Comparison of ENCODE assay signal across 8 mouse cellular contexts in the genomic region with DNA sequence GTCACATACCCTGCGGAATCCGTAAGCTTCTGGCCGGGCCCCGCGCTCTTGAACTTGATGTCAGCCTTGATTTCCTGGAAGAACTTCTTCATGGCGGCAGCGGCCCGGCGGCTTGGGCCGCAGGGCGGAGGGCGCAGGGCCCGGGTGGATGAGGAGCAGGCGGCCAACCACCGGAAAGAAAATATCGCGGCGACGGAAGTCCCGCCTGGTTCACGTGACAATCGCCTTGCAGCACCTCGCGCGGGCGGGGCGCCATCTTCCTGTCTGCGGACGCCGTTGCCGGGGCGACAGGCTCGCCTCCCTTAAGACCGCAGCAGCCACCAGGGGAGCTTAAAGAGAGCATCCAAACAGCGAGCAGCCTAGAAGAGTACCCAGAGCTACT. TPM values are rescaled to one million over a fixed set of nuclear protein-coding genes. Genes with fewer than 3 reads are reported as not detected.
A peak's percentile ranks its signal among the peaks of the same experiment; 100 is the strongest.
DNase-seq lines count a peak whose midpoint lies in the region; ATAC-seq and TF ChIP-seq lines count a peak whose summit lies in the region.

A gene (minus strand): TSS at position 202 of the 382 bp plus-strand sequence.

- H3K36me3 ChIP-seq in G1E (replicated peaks) = peaks cover 40% of the 10 kb centered on the region
- peaks cover 33% of the 10 kb centered on the region for H3K36me3 ChIP-seq in forebrain, postnatal 0 days (ENCODE audit: insufficient read depth)
- peaks cover 32% of the 10 kb centered on the region for H3K36me3 ChIP-seq in lung, embryonic 15.5 days

- no peak for TF ChIP-seq CTCF in G1E (IDR thresholded peaks at IDR 0.05; ENCODE audit: low read depth, low read length)
- peak; percentile 76 for TF ChIP-seq CTCF in forebrain, postnatal 0 days (IDR thresholded peaks at IDR 0.05; ENCODE audit: low read depth)

- DNase-seq in G1E (ENCODE audit: low spot score) = peak; percentile 88
- peak; percentile 98 for DNase-seq in cerebellum, adult 18-20 months
- peak; percentile 98 for DNase-seq in forebrain, postnatal 0 days
- DNase-seq in heart, postnatal 4 days = peak; percentile 99
- DNase-seq in layer of hippocampus, adult 8-10 months (ENCODE audit: low spot score in 2 of 2) = peak; percentile 96 to 97
- DNase-seq in ovary, adult 18-20 months (ENCODE audit: low spot score) = peak; percentile 95
- peak; percentile 97 for DNase-seq in thymus, postnatal 0 days (ENCODE audit: low spot score)

- peak within 1 kb of the TSS; percentile 90 for H3K9ac ChIP-seq in forebrain, postnatal 0 days
- peak within 1 kb of the TSS; percentile 70 for H3K9ac ChIP-seq in lung, embryonic 15.5 days

- H3K9me3 ChIP-seq in G1E (replicated peaks) = no peaks in the 10 kb centered on the region
- H3K9me3 ChIP-seq in forebrain, postnatal 0 days (ENCODE audit: low read length) = no peaks in the 10 kb centered on the region
- no peaks in the 10 kb centered on the region for H3K9me3 ChIP-seq in lung, embryonic 15.5 days

- no peaks in the 10 kb centered on the region for H3K27me3 ChIP-seq in G1E (ENCODE audit: insufficient read depth, low read length)
- H3K27me3 ChIP-seq in forebrain, postnatal 0 days (ENCODE audit: insufficient read depth, low read length) = no peaks in the 10 kb centered on the region
- H3K27me3 ChIP-seq in lung, embryonic 15.5 days = no peaks in the 10 kb centered on the region

- H3K4me1 ChIP-seq in G1E (ENCODE audit: insufficient read depth, low read depth, low read length) = peaks cover 39% of the 10 kb centered on the region
- peaks cover 7% of the 10 kb centered on the region; the same call in 1 of the 2 replicates for H3K4me1 ChIP-seq in forebrain, postnatal 0 days (ENCODE audit: insufficient read depth)
- peaks cover 16% of the 10 kb centered on the region for H3K4me1 ChIP-seq in lung, embryonic 15.5 days

- H3K27ac ChIP-seq in forebrain, postnatal 0 days (ENCODE audit: low read depth, low read length) = peak within 1 kb of the TSS; percentile 93
- H3K27ac ChIP-seq in lung, embryonic 15.5 days = peak within 1 kb of the TSS; percentile 98

- peak within 1 kb of the TSS; percentile 81 for H3K4me2 ChIP-seq in forebrain, postnatal 0 days (ENCODE audit: low read depth)
- H3K4me2 ChIP-seq in lung, embryonic 15.5 days = peak within 1 kb of the TSS; percentile 74

- H3K4me3 ChIP-seq in G1E (ENCODE audit: low read depth, low read length) = peak within 1 kb of the TSS; percentile 75
- peak within 1 kb of the TSS; percentile 83 for H3K4me3 ChIP-seq in forebrain, postnatal 0 days (ENCODE audit: low read depth, low read length)
- H3K4me3 ChIP-seq in lung, embryonic 15.5 days = peak within 1 kb of the TSS; percentile 82

- WGBS in forebrain, postnatal 0 days = 1% methylated on average over 35 of the region's 35 CpGs
- 1% methylated on average over 35 of the region's 35 CpGs for WGBS in lung, embryonic 15.5 days

- 0 out of 2 replicates have a peak, but pooled peaks have one; percentile 5 for ATAC-seq in G1E (ENCODE audit: extremely low read depth, insufficient number of reproducible peaks, low FRiP score, poor library complexity, severe bottlenecking)
- peak; percentile 78 for ATAC-seq in forebrain, postnatal 0 days
- peak; percentile 44 for ATAC-seq in lung, embryonic 15.5 days (ENCODE audit: borderline replicate concordance, extremely low read depth, low FRiP score, low TSS enrichment)

RNA-seq across cellular contexts. Expression of the gene that starts here (rescaled TPM):
- 9.0 and 9.3 TPM in 2 replicates for total RNA-seq in G1E (2014; fragmentation: Nextera tagmentation)
- 17.1 and 19.1 TPM in 2 replicates for total RNA-seq in G1E (2017)
- 21.2 and 21.4 TPM in 2 replicates for polyA plus RNA-seq in G1E (2012)
- total RNA-seq in forebrain, postnatal 0 days (2014; rRNA removed) = 90.3 and 109 TPM in 2 replicates
- polyA plus RNA-seq in forebrain, postnatal 0 days (2015; fragmentation: Nextera tagmentation; extraction: Ambion mirVana) = 88.1 and 88.6 TPM in 2 replicates
- 10 to 100 TPM; 50.8 to 57.5 TPM for total RNA-seq in heart, postnatal 4 days (2021)
- 10 to 100 TPM; 76.5 to 96.6 (median 88.0) TPM for total RNA-seq in layer of hippocampus, adult 8-10 months (2022)
- 37.5 and 41.3 TPM in 2 replicates for polyA plus RNA-seq in lung, embryonic 15.5 days (2015; fragmentation: Nextera tagmentation; extraction: Ambion mirVana)
- polyA plus RNA-seq in thymus, postnatal 0 days (2015; fragmentation: Nextera tagmentation; extraction: Ambion mirVana) = 38.7 and 39.9 TPM in 2 replicates

Comparison
In these comparisons a context has a peak if more than half of its experiments do, and no peak if none do; other contexts are left out.
1. Peak in every context shown above with its lines: DNase-seq, ATAC-seq, H3K4me3 ChIP-seq and H3K27ac ChIP-seq.
2. ATAC-seq: peak in every context shown above with its lines; median percentile 78 in forebrain, postnatal 0 days; 44 in lung, embryonic 15.5 days; 5 in G1E.